Mouse (Mus musculus) hindbrain, embryonic 11.5 days (tissue): ENCODE measurements around the gene Rbpjl. TPM values are rescaled to one million over a fixed set of nuclear protein-coding genes. Genes with fewer than 3 reads are reported as not detected.

Experiments
- ATAC-seq: fragments of 200-750 bp; cut with Nextera tagmentation; 2 replicates; pipeline ENCODE4 v1.8.0; 2017; ENCODE audit warnings: mild to moderate bottlenecking, moderate TSS enrichment, moderate library complexity; ENCODE audit not compliant: low FRiP score
- DNase-seq: peaks from one replicate; pipeline ENCODE4 v3.0.0-alpha.2; 2015; ENCODE audit warnings: low spot score
- H3K27ac ChIP-seq: fragments of 300-500 bp; sonication (generic); 2 replicates; pipeline ENCODE4 v1.5.1; 2014; ENCODE audit warnings: mild to moderate bottlenecking, low read depth, low read length
- H3K27me3 ChIP-seq: fragments of 300-500 bp; sonication (generic); 2 replicates; pipeline ENCODE4 v1.6.1; 2014; ENCODE audit warnings: mild to moderate bottlenecking, low read length, moderate library complexity, mixed read lengths; ENCODE audit not compliant: control insufficient read depth, insufficient read depth
- H3K36me3 ChIP-seq: fragments of 300-500 bp; sonication (generic); 2 replicates; pipeline ENCODE4 v1.6.1; 2014; ENCODE audit warnings: mild to moderate bottlenecking, low read length, moderate library complexity, mixed read lengths; ENCODE audit not compliant: control insufficient read depth, insufficient read depth
- H3K4me1 ChIP-seq: fragments of 300-500 bp; sonication (generic); replicated peaks from 2 replicates; pipeline ENCODE4 v1.6.1; 2014; ENCODE audit warnings: low read length, mixed read lengths; ENCODE audit not compliant: control insufficient read depth, insufficient read depth
- H3K4me2 ChIP-seq: fragments of 300-500 bp; sonication (generic); replicated peaks from 2 replicates; pipeline ENCODE4 v1.6.1; 2014; ENCODE audit warnings: mild to moderate bottlenecking, low read depth, low read length
- H3K4me3 ChIP-seq: fragments of 300-500 bp; sonication (generic); 2 replicates; pipeline ENCODE4 v1.5.1; 2014; ENCODE audit warnings: low read depth, low read length
- H3K9ac ChIP-seq: fragments of 300-500 bp; sonication (generic); 2 replicates; pipeline ENCODE4 v1.6.1; 2014; ENCODE audit warnings: low read depth, low read length
- H3K9me3 ChIP-seq: fragments of 300-500 bp; sonication (generic); 2 replicates; pipeline ENCODE4 v1.6.1; 2016; ENCODE audit warnings: low read length; ENCODE audit not compliant: control insufficient read depth
- WGBS: fragments of 180-500 bp; shearing (Covaris S2); extraction: QIAGEN DNeasy Blood & Tissue Kit; methylation state at CpG from one replicate; pipeline ENCODE4 v1.1.7; 2014; 5-methylcytosine and 5-hydroxymethylcytosine counted together
- polyA plus RNA-seq: library from polyadenylated mRNA; unstranded; fragments of >200 nt; fragmentation: Nextera tagmentation; extraction: Ambion mirVana; gene quantifications from 2 replicates; pipeline ENCODE4 v1.2.1, GENCODE M21; 2014

The Rbpjl gene
- not detected in 2 replicates for polyA plus RNA-seq

GRCm38 (mm10) chr2:164402906-164403305 lies at the start of gene Rbpjl:
Rbpjl (plus strand) TSS chr2:164403141.
- DNase-seq (peak; percentile 89), ATAC-seq (0 out of 2 replicates have a peak, but pooled peaks have one; percentile 10)
- H3K4me3 ChIP-seq: no peak within 1 kb of the TSS
- no peak within 1 kb of the TSS for H3K27ac ChIP-seq
- 3% methylated on average over 17 of the region's 17 CpGs for WGBS
- H3K4me2 ChIP-seq: no peak within 1 kb of the TSS; the same call in 1 of the 2 replicates
- peaks cover 4% of the 10 kb centered on the region; the same call in 1 of the 2 replicates for H3K4me1 ChIP-seq
- no peak within 1 kb of the TSS for H3K9ac ChIP-seq
- H3K9me3 ChIP-seq: no peaks in the 10 kb centered on the region
- peaks cover 87% of the 10 kb centered on the region for H3K27me3 ChIP-seq
- H3K36me3 ChIP-seq: no peaks in the 10 kb centered on the region

- no peak overlapping the region for H3K4me3 ChIP-seq
These were observed 49.6 kb upstream of the Rbpjl start for GRCm38 (mm10) chr2:164353356-164353755.

GRCm38 (mm10) chr2:164356177-164356967 lies 46.6 kb upstream of the Rbpjl start:
- H3K9me3 ChIP-seq: no peaks in the 10 kb centered on the region
- ATAC-seq (no peak), DNase-seq (no peak)
- H3K4me1 ChIP-seq: no peaks in the 10 kb centered on the region
- H3K27me3 ChIP-seq: no peaks in the 10 kb centered on the region
- H3K4me3 ChIP-seq: no peak overlapping the region
- no peak overlapping the region for H3K9ac ChIP-seq
- 79% methylated on average over 11 of the region's 11 CpGs for WGBS
- no peaks in the 10 kb centered on the region for H3K36me3 ChIP-seq
- no peak overlapping the region for H3K4me2 ChIP-seq
- no peak overlapping the region for H3K27ac ChIP-seq

More at GRCm38 (mm10) chr2:164353356-164353755, 49.6 kb upstream of the Rbpjl start:
- Histone ChIP-seq H3K27ac (no peak overlapping the region), H3K4me1 (no peaks in the 10 kb centered on the region), H3K9me3 (no peaks in the 10 kb centered on the region), H3K4me2 (no peak overlapping the region), H3K9ac (no peak overlapping the region), H3K27me3 (no peaks in the 10 kb centered on the region), H3K36me3 (no peaks in the 10 kb centered on the region)
- no peak for DNase-seq
- 92% methylated on average over 11 of the region's 11 CpGs for WGBS
- no peak for ATAC-seq

GRCm38 (mm10) chr2:164358373-164358772 lies 44.6 kb upstream of the Rbpjl start:
- 80% methylated on average over 3 of the region's 3 CpGs for WGBS

GRCm38 (mm10) chr2:164359031-164359430 lies 43.9 kb upstream of the Rbpjl start:
- DNase-seq: no peak
- WGBS: 80% methylated on average over 5 of the region's 5 CpGs

More at GRCm38 (mm10) chr2:164358373-164358772, 44.6 kb upstream of the Rbpjl start:
- H3K4me1 ChIP-seq: no peaks in the 10 kb centered on the region
- DNase-seq (no peak), ATAC-seq (no peak)
- no peak overlapping the region for H3K4me3 ChIP-seq
- no peaks in the 10 kb centered on the region for H3K27me3 ChIP-seq
- H3K36me3 ChIP-seq: no peaks in the 10 kb centered on the region
- no peak overlapping the region for H3K9ac ChIP-seq
- H3K4me2 ChIP-seq: no peak overlapping the region
- H3K9me3 ChIP-seq: no peaks in the 10 kb centered on the region
- H3K27ac ChIP-seq: no peak overlapping the region

GRCm38 (mm10) chr2:164359668-164360067 lies 43.3 kb upstream of the Rbpjl start:
- no peak for ATAC-seq
- H3K27ac ChIP-seq: no peak overlapping the region
- no peak overlapping the region for H3K4me3 ChIP-seq
- H3K9ac ChIP-seq: no peak overlapping the region
- H3K4me2 ChIP-seq: no peak overlapping the region
- H3K27me3 ChIP-seq: no peaks in the 10 kb centered on the region
- no peaks in the 10 kb centered on the region for H3K4me1 ChIP-seq
- no peaks in the 10 kb centered on the region for H3K36me3 ChIP-seq
- WGBS: 78% methylated on average over 5 of the region's 5 CpGs
- no peak for DNase-seq
- H3K9me3 ChIP-seq: no peaks in the 10 kb centered on the region

More at GRCm38 (mm10) chr2:164359031-164359430, 43.9 kb upstream of the Rbpjl start:
- H3K9me3 ChIP-seq: no peaks in the 10 kb centered on the region
- H3K27me3 ChIP-seq: no peaks in the 10 kb centered on the region
- no peaks in the 10 kb centered on the region for H3K36me3 ChIP-seq
- no peaks in the 10 kb centered on the region for H3K4me1 ChIP-seq
- ATAC-seq: no peak
- H3K27ac ChIP-seq: no peak overlapping the region
- H3K4me2 ChIP-seq: no peak overlapping the region
- no peak overlapping the region for H3K9ac ChIP-seq
- no peak overlapping the region for H3K4me3 ChIP-seq

GRCm38 (mm10) chr2:164360974-164361657 lies 41.8 kb upstream of the Rbpjl start:
- Histone ChIP-seq H3K4me3 (no peak overlapping the region), H3K27ac (no peak overlapping the region), H3K9ac (no peak overlapping the region), H3K4me1 (no peaks in the 10 kb centered on the region), H3K4me2 (no peak overlapping the region), H3K9me3 (no peaks in the 10 kb centered on the region), H3K36me3 (no peaks in the 10 kb centered on the region), H3K27me3 (no peaks in the 10 kb centered on the region)
- DNase-seq: peak; percentile 5
- WGBS: 32% methylated on average over 13 of the region's 13 CpGs
- no peak for ATAC-seq

- 87% methylated on average over 3 of the region's 3 CpGs for WGBS
- DNase-seq: no peak
These were observed 36.0 kb upstream of the Rbpjl start for GRCm38 (mm10) chr2:164366947-164367346.

More at GRCm38 (mm10) chr2:164366947-164367346, 36.0 kb upstream of the Rbpjl start:
- H3K36me3 ChIP-seq: no peaks in the 10 kb centered on the region
- no peak overlapping the region for H3K4me3 ChIP-seq
- H3K27me3 ChIP-seq: no peaks in the 10 kb centered on the region
- H3K9ac ChIP-seq: no peak overlapping the region
- ATAC-seq: no peak
- H3K27ac ChIP-seq: no peak overlapping the region
- no peaks in the 10 kb centered on the region for H3K4me1 ChIP-seq
- no peaks in the 10 kb centered on the region for H3K9me3 ChIP-seq
- no peak overlapping the region for H3K4me2 ChIP-seq
